Mouse (Mus musculus): ENCODE data around the gene Plvap.
A peak's percentile ranks its signal among the peaks of the same experiment; 100 is the strongest.

GRCm38 (mm10) chr8:71521634-71522033 is 10.1 kb upstream of the Plvap start:
- TF ChIP-seq CTCF (IDR thresholded peaks at IDR 0.05; ENCODE audit: control insufficient read depth, insufficient read depth, low read length), result peak; percentile 92
- no peak for TF ChIP-seq POLR2A (IDR thresholded peaks at IDR 0.05; ENCODE audit: borderline replicate concordance, control insufficient read depth, low read depth, low read length)

All from bone marrow, adult 2 months (tissue).